14 mouse cellular contexts compared by ENCODE assay signal in genomic region chr13:75543595-75543994, GRCm38 (mm10).
"Had no signal": no experiment of that assay in that cellular context is flagged by ENCODE, and none has a peak within 500 bp of the region (broad histone marks: within the 10 kb centered on the region; RNA-seq: fewer than 3 reads in every experiment).

No protein-coding gene starts in this region.

- DNase-seq: kidney, adult 18-20 months; kidney, adult 9 months; kidney, postnatal 14 days; layer of hippocampus, postnatal 36 days; lung, adult 18-20 months; lung, postnatal 4 days; midbrain, embryonic 14.5 days; thymus, postnatal 25 days had no signal

- ATAC-seq: inflammation-experienced regulatory T-cells, adult 6 months; intestine, embryonic 16.5 days had no signal

- H3K4me2 ChIP-seq: liver, embryonic 11.5 days; midbrain, embryonic 11.5 days had no signal

- H3K27ac ChIP-seq: left cerebral cortex, adult 2 months; liver, embryonic 14.5 days had no signal

- H3K9ac ChIP-seq: liver, embryonic 14.5 days had no signal

- H3K4me3 ChIP-seq: left cerebral cortex, adult 2 months had no signal
